20 mouse cellular contexts compared by ENCODE assay signal in the genomic region with DNA sequence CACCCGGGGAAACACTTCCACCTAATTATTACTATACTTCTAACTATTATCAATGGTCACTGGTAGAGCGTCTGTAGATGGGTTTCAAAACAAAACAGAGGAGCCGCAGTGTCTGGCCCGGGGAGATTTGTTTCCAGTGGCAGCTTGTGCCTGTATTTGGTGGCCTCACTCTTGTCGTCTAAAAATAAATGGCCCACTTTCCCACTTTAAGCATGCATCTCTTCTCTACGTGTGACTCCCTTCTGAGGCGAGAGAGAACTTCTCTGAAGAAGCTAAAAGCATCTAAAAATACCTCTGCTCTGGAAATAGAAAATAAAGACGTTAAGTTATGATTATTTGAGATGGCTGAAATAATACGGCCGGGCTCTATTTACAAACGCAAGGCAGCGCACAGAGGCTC.
DNase-seq lines count a peak whose midpoint lies in the region; ATAC-seq and TF ChIP-seq lines count a peak whose summit lies in the region.
"Had no signal": no experiment of that assay in that cellular context is flagged by ENCODE, and none has a peak within 500 bp of the region (broad histone marks: within the 10 kb centered on the region; RNA-seq: fewer than 3 reads in every experiment).

No protein-coding gene starts in this region.

- H3K9ac ChIP-seq in heart, embryonic 12.5 days = no peak overlapping the region
- H3K9ac ChIP-seq: forebrain, embryonic 13.5 days; hindbrain, embryonic 14.5 days had no signal

- peak overlapping the region; percentile 52 for H3K4me2 ChIP-seq in heart, embryonic 12.5 days
- H3K4me2 ChIP-seq: forebrain, embryonic 13.5 days; hindbrain, embryonic 14.5 days; liver, embryonic 11.5 days had no signal

- H3K9me3 ChIP-seq in heart, embryonic 12.5 days (replicated peaks) = no peaks in the 10 kb centered on the region
- H3K9me3 ChIP-seq: embryonic facial prominence, embryonic 10.5 days; forebrain, embryonic 13.5 days had no signal

- no peaks in the 10 kb centered on the region for H3K36me3 ChIP-seq in heart, embryonic 12.5 days

- 37% methylated on average over 12 of the region's 12 CpGs for WGBS in heart, embryonic 12.5 days
- 40% methylated on average over 12 of the region's 12 CpGs for WGBS in olfactory bulb, adult 2 months

- TF ChIP-seq CTCF in cortical plate, adult 2 months (IDR thresholded peaks at IDR 0.05; ENCODE audit: extremely low read depth, insufficient read depth, low read length) = no peak
- no peak for TF ChIP-seq CTCF in olfactory bulb, adult 2 months (IDR thresholded peaks at IDR 0.05; ENCODE audit: insufficient read depth, low read depth, low read length)

- H3K27me3 ChIP-seq in heart, embryonic 12.5 days (replicated peaks) = no peaks in the 10 kb centered on the region
- H3K27me3 ChIP-seq: forebrain, embryonic 13.5 days had no signal

- no peak for TF ChIP-seq POLR2A in cortical plate, adult 2 months (IDR thresholded peaks at IDR 0.05; ENCODE audit: extremely low read depth, insufficient read depth, low read length)
- no peak for TF ChIP-seq POLR2A in olfactory bulb, adult 2 months (IDR thresholded peaks at IDR 0.05; ENCODE audit: insufficient read depth, low read depth, low read length)

- peak; percentile 11 for DNase-seq in heart, adult 8-10 months (ENCODE audit: low spot score)
- DNase-seq in heart, adult 11 months = no peak
- no peak for DNase-seq in kidney, adult 8-10 months
- DNase-seq in ovary, postnatal 14 days (ENCODE audit: low spot score) = no peak
- DNase-seq: cerebellum, adult 2 months; cerebellum, postnatal 36 days; kidney, adult 9 months; kidney, postnatal 25 days; lung, adult 18-20 months; lung, postnatal 14 days; spleen, adult 18-20 months; thymus, adult 18-20 months had no signal

- ATAC-seq in heart, embryonic 12.5 days (ENCODE audit: insufficient number of reproducible peaks, low FRiP score) = no peak
- ATAC-seq: forebrain, embryonic 13.5 days; midbrain, embryonic 16.5 days had no signal

- 0 out of 2 replicates have a peak overlapping the region, but pooled peaks have one; percentile 45 for H3K27ac ChIP-seq in cortical plate, adult 2 months (ENCODE audit: insufficient read depth, low read length)
- peak overlapping the region; percentile 85 for H3K27ac ChIP-seq in heart, embryonic 12.5 days (ENCODE audit: poor library complexity, severe bottlenecking)
- peak overlapping the region; percentile 69 for H3K27ac ChIP-seq in olfactory bulb, adult 2 months (ENCODE audit: insufficient read depth, low read depth, low read length)
- H3K27ac ChIP-seq: embryonic facial prominence, embryonic 10.5 days; forebrain, embryonic 13.5 days; hindbrain, embryonic 14.5 days had no signal

- H3K4me3 ChIP-seq in cortical plate, adult 2 months (ENCODE audit: insufficient read depth, low read length) = 0 out of 2 replicates have a peak overlapping the region, but pooled peaks have one; percentile 26
- no peak overlapping the region for H3K4me3 ChIP-seq in heart, embryonic 12.5 days
- H3K4me3 ChIP-seq in olfactory bulb, adult 2 months (ENCODE audit: insufficient read depth, low read depth, low read length) = no peak overlapping the region
- H3K4me3 ChIP-seq: embryonic facial prominence, embryonic 10.5 days; forebrain, embryonic 13.5 days had no signal

- peaks cover 4% of the 10 kb centered on the region; the same call in 1 of the 2 replicates for H3K4me1 ChIP-seq in cortical plate, adult 2 months (ENCODE audit: control insufficient read depth, insufficient read depth, low read length)
- H3K4me1 ChIP-seq in heart, embryonic 12.5 days (replicated peaks) = peaks cover 35% of the 10 kb centered on the region
- H3K4me1 ChIP-seq in olfactory bulb, adult 2 months (ENCODE audit: control insufficient read depth, insufficient read depth, low read length) = peaks cover 24% of the 10 kb centered on the region
- H3K4me1 ChIP-seq: embryonic facial prominence, embryonic 10.5 days had no signal
